Mouse (Mus musculus): ENCODE data around the gene Hist1h1t.

DNA sequence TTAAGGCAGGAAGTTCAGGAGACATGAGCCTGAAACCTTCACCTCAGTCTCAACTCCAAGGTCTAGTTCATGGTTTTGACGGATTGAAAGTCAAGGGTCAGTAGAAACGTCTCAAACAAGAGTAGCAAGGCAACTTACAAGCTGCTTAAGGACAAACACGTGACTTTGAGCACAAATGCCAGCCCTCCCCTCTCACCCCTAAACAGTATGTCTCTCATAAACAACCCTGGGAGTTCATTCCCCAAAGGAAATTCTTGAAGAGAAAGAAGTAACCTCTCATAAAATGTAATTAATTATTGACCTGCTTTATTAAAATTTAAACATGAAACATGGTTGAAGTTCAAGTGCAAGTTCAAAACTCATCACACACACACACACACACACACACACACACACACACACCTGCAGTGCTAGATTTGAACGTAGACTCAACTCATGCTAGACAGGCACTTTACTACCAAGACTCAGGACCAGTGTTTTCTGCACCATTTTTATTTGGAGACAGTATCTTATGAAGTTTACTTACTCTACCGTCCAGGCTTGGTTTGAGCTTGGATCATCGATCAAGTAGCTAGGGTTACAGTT lies 1.7 kb upstream of the Hist1h1t start:
- no peak for TF ChIP-seq POLR2A (IDR thresholded peaks at IDR 0.05; ENCODE audit: borderline replicate concordance, insufficient read depth, low read length)
- no peak for TF ChIP-seq CTCF (IDR thresholded peaks at IDR 0.05; ENCODE audit: borderline replicate concordance, insufficient read depth, low read depth, low read length)
